ENCODE assay signal across 11 mouse cellular contexts in the genomic region with DNA sequence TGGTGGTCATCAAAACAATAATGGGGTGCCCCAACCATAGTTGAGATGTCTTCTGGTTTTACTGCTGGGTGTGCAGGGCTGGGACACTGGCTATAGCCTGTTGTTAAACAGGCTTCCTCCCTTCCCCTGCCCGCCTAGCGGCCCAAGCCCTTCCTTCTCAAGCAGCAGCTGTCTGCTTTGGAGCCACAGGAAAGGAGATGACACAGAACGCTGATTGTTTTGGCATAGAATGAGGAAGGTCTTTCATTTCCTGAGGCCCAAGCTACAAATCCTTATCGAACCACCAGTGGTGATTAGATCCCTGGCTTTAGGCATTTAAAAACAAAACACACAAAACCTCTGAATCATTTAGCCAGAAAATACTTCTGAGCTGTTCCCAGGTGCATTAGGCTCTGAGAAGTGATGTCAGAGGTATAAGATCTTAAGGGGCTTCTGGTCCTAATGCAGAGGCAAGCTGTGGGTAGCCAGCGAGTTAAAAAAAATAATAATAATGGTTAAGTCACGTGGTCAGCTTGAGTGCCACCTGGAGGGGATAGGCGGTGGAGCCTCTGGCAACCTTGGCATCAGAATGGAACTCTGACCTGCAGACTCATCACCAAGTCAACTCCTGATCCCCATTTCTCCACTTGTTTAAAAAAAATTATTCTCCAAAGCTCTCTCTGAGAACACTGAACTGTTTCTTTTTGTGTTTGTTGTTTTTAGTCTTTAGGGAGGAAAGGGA. TPM values are rescaled to one million over a fixed set of nuclear protein-coding genes. Genes with fewer than 3 reads are reported as not detected.
DNase-seq lines count a peak whose midpoint lies in the region; ATAC-seq and TF ChIP-seq lines count a peak whose summit lies in the region.
"Had no signal": no experiment of that assay in that cellular context is flagged by ENCODE, and none has a peak within 500 bp of the region (broad histone marks: within the 10 kb centered on the region; RNA-seq: fewer than 3 reads in every experiment).

No protein-coding gene starts in this region.

- WGBS in kidney, postnatal 0 days = 41% methylated on average over 7 of the region's 7 CpGs

- no peaks in the 10 kb centered on the region for H3K36me3 ChIP-seq in C2C12 (ENCODE audit: control insufficient read depth, insufficient read depth)
- no peaks in the 10 kb centered on the region for H3K36me3 ChIP-seq in kidney, postnatal 0 days (ENCODE audit: insufficient read depth, low read length)
- H3K36me3 ChIP-seq: limb, embryonic 15.5 days; midbrain, embryonic 15.5 days had no signal

- DNase-seq in kidney, adult 9 months = peak; percentile 30
- no peak for DNase-seq in kidney, adult 18-20 months
- peak; percentile 23 for DNase-seq in MEL-GATA-1-ER (ENCODE audit: extremely low read depth, low read depth)
- DNase-seq in kidney, postnatal 0 days (ENCODE audit: low spot score) = peak; percentile 63
- DNase-seq in B cell, adult 2 months = no peak
- DNase-seq in yolk sac, embryonic 10.5 days (ENCODE audit: low spot score) = no peak
- DNase-seq: right cerebral cortex, postnatal 4 days had no signal

- H3K9me3 ChIP-seq in kidney, postnatal 0 days (replicated peaks; ENCODE audit: low read length) = no peaks in the 10 kb centered on the region
- H3K9me3 ChIP-seq: limb, embryonic 15.5 days; midbrain, embryonic 15.5 days had no signal

- H3ac ChIP-seq in C2C12 (ENCODE audit: control insufficient read depth, insufficient read length, low read depth) = no peak overlapping the region

- H3K79me3 ChIP-seq in C2C12 (ENCODE audit: low read depth) = no peaks in the 10 kb centered on the region

- no peak for TF ChIP-seq CTCF in C2C12 (IDR thresholded peaks at IDR 0.05; ENCODE audit: control insufficient read depth, insufficient read depth, insufficient read length)
- TF ChIP-seq CTCF in kidney, postnatal 0 days (IDR thresholded peaks at IDR 0.05; ENCODE audit: low read depth) = no peak; the same call in 1 of the 2 replicates

- H3K79me2 ChIP-seq in C2C12 (ENCODE audit: control insufficient read depth, insufficient read depth) = no peaks in the 10 kb centered on the region

- no peak for ATAC-seq in kidney, postnatal 0 days (replicated peaks; ENCODE audit: low FRiP score, low read depth)

- no peaks in the 10 kb centered on the region for H3K27me3 ChIP-seq in C2C12 (ENCODE audit: control insufficient read depth, insufficient read depth, insufficient read length)
- no peaks in the 10 kb centered on the region for H3K27me3 ChIP-seq in kidney, postnatal 0 days (ENCODE audit: insufficient read depth, low read length)
- H3K27me3 ChIP-seq: limb, embryonic 15.5 days; midbrain, embryonic 15.5 days had no signal

- H3K4me2 ChIP-seq in kidney, postnatal 0 days (ENCODE audit: low read length) = 0 out of 2 replicates have a peak overlapping the region, but pooled peaks have one; percentile 9
- H3K4me2 ChIP-seq: limb, embryonic 15.5 days; midbrain, embryonic 15.5 days had no signal

- no peaks in the 10 kb centered on the region for H3K4me1 ChIP-seq in kidney, postnatal 0 days (replicated peaks; ENCODE audit: insufficient read depth, low read length)

- no peak overlapping the region for H3K4me3 ChIP-seq in C2C12 (ENCODE audit: insufficient read depth, poor library complexity, severe bottlenecking)
- no peak overlapping the region for H3K4me3 ChIP-seq in kidney, postnatal 0 days (replicated peaks; ENCODE audit: low read depth, low read length)
- H3K4me3 ChIP-seq: limb, embryonic 15.5 days; midbrain, embryonic 15.5 days had no signal

- peak overlapping the region; percentile 61 for H3K27ac ChIP-seq in kidney, postnatal 0 days
- H3K27ac ChIP-seq: limb, embryonic 15.5 days; midbrain, embryonic 15.5 days; stomach, postnatal 0 days had no signal

- H3K9ac ChIP-seq in kidney, postnatal 0 days (ENCODE audit: low read depth, low read length) = no peak overlapping the region
- H3K9ac ChIP-seq: limb, embryonic 15.5 days; midbrain, embryonic 15.5 days had no signal

TF ChIP-seq in C2C12, 6 proteins besides CTCF, POLR2A, EP300 and RAD21:
- no peak for TF ChIP-seq FOSL1 (IDR thresholded peaks at IDR 0.05; ENCODE audit: insufficient read depth, low read length, poor library complexity, severe bottlenecking)
- peak; percentile 38 for TF ChIP-seq USF1 (IDR thresholded peaks at IDR 0.05; ENCODE audit: low read depth)
- TF ChIP-seq CEBPB (IDR thresholded peaks at IDR 0.05; ENCODE audit: low read depth) = no peak
- no peak for TF ChIP-seq MYOD1 (IDR thresholded peaks at IDR 0.05; ENCODE audit: control insufficient read depth, insufficient read length, low read depth)
- TF ChIP-seq MYOG (IDR thresholded peaks at IDR 0.05; ENCODE audit: control insufficient read depth, extremely low read depth, insufficient read length) = no peak
- TF ChIP-seq MAX (IDR thresholded peaks at IDR 0.05) = no peak

RNA-seq across cellular contexts. Expression of a gene that starts 47.2 kb away (rescaled TPM):
- 74.1 TPM for polyA plus RNA-seq in C2C12 (2012; fragmentation: generic; extraction: Trizol)
- polyA plus RNA-seq in kidney, postnatal 0 days (2015; fragmentation: Nextera tagmentation; extraction: Ambion mirVana) = 25.0 and 27.4 TPM in 2 replicates

Comparison
In these comparisons a context has a peak if more than half of its experiments do, and no peak if none do; other contexts are left out.
1. DNase-seq: peak in kidney, adult 9 months (single experiment), MEL-GATA-1-ER (single experiment) and kidney, postnatal 0 days (single experiment); none in kidney, adult 18-20 months (single experiment), B cell, adult 2 months (0 of 2) and yolk sac, embryonic 10.5 days (single experiment).